Mouse (Mus musculus): ENCODE results near the gene Cdh11. TPM values are rescaled to one million over a fixed set of nuclear protein-coding genes. Genes with fewer than 3 reads are reported as not detected.

Cdh11 gene
- total RNA-seq, 1 experiment, result 2.8 TPM

DNA sequence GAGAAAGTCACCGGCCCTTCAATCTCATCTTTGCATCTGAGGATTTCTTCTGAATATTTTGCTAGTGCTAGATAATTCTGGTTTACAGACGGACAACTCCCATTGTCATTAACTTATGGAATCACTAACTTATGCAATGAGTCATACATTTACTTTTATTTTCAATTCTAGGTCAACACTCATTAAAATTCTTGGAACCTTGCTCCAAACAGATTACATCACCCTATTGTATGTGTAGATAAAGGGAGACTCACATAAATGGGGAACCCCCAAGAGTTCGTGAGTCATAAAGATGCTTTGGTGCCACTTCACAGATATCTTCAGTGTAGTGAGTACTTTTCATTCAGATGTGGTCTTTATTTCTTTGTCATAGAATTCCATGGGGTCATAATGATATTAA is 158.3 kb downstream of the Cdh11 start:
- in situ Hi-C loops (cut with MboI; ENCODE audit: low sequenced_read_pairs in 2 of 2, unreplicated experiment in 2 of 2), result no loop called here
- no peak overlapping the region for H3K4me3 ChIP-seq (ENCODE audit: insufficient read depth in 1 of 2, low read depth in 1 of 2, low read length in 2 of 2, poor library complexity in 1 of 2, severe bottlenecking in 1 of 2)
- H3K4me1 ChIP-seq (ENCODE audit: control insufficient read depth in 2 of 2, insufficient read depth in 2 of 2, low read length in 2 of 2, poor library complexity in 1 of 2), result no peaks in the 10 kb centered on the region
- no peak overlapping the region for H3K9ac ChIP-seq (ENCODE audit: insufficient read depth, low read depth, low read length, poor library complexity, severe bottlenecking)
- H3K36me3 ChIP-seq (ENCODE audit: control insufficient read depth, insufficient read depth, low read length, poor library complexity, severe bottlenecking), result no peaks in the 10 kb centered on the region
- no peaks in the 10 kb centered on the region for H3K9me3 ChIP-seq (ENCODE audit: control insufficient read depth, insufficient read depth, low read depth, low read length)
- H3K27ac ChIP-seq (ENCODE audit: insufficient read depth, low read depth, low read length, poor library complexity, severe bottlenecking), result no peak overlapping the region
- no peak for DNase-seq (ENCODE audit: low read depth, low spot score)
- TF ChIP-seq ZNF384 (IDR thresholded peaks at IDR 0.05; ENCODE audit: low read depth, low read length) (no peak), CHD2 (IDR thresholded peaks at IDR 0.05; ENCODE audit: low read depth, low read length) (no peak), ZC3H11A (IDR thresholded peaks at IDR 0.05; ENCODE audit: borderline replicate concordance, low read depth, low read length) (no peak), HCFC1 (IDR thresholded peaks at IDR 0.05; ENCODE audit: borderline replicate concordance, insufficient read depth, low read length) (no peak), MAFK (IDR thresholded peaks at IDR 0.05; ENCODE audit: insufficient read depth, low read depth, low read length) (no peak)

DNA sequence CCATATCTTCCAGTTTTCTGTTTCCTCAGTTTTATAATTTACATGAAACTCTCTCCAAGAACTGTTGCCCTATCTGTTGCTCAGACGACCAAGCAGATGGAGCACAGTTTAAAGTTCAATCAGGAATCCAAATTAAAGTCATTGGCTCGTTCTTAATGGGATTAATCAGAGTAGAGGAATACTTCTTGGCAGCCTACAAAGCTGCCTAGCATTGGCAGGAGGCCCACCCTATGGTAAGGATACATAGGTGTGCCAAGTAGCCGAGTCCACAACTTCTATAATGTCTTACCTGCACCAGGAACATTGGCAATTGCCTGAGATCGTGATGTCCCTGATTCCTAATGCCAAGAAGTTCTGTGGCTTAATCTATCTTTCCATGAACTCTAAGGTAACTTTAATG is 173.3 kb downstream of the Cdh11 start:
- no peaks in the 10 kb centered on the region for H3K9me3 ChIP-seq (ENCODE audit: control insufficient read depth, insufficient read depth, low read depth, low read length)
- no peak for TF ChIP-seq ZC3H11A (IDR thresholded peaks at IDR 0.05; ENCODE audit: borderline replicate concordance, low read depth, low read length)
- no peak for TF ChIP-seq CHD2 (IDR thresholded peaks at IDR 0.05; ENCODE audit: low read depth, low read length)
- no peak for TF ChIP-seq MAFK (IDR thresholded peaks at IDR 0.05; ENCODE audit: insufficient read depth, low read depth, low read length)
- no peak for TF ChIP-seq HCFC1 (IDR thresholded peaks at IDR 0.05; ENCODE audit: borderline replicate concordance, insufficient read depth, low read length)
- TF ChIP-seq ZNF384 (IDR thresholded peaks at IDR 0.05; ENCODE audit: low read depth, low read length), result no peak
- no peak overlapping the region for H3K27ac ChIP-seq (ENCODE audit: insufficient read depth, low read depth, low read length, poor library complexity, severe bottlenecking)
- H3K4me3 ChIP-seq (ENCODE audit: insufficient read depth in 1 of 2, low read depth in 1 of 2, low read length in 2 of 2, poor library complexity in 1 of 2, severe bottlenecking in 1 of 2), result no peak overlapping the region
- H3K9ac ChIP-seq (ENCODE audit: insufficient read depth, low read depth, low read length, poor library complexity, severe bottlenecking), result no peak overlapping the region
- DNase-seq (ENCODE audit: low read depth, low spot score), result no peak
- H3K4me1 ChIP-seq (ENCODE audit: control insufficient read depth in 2 of 2, insufficient read depth in 2 of 2, low read length in 2 of 2, poor library complexity in 1 of 2), result no peaks in the 10 kb centered on the region
- no peaks in the 10 kb centered on the region for H3K36me3 ChIP-seq (ENCODE audit: control insufficient read depth, insufficient read depth, low read length, poor library complexity, severe bottlenecking)
- in situ Hi-C loops (cut with MboI; ENCODE audit: low sequenced_read_pairs in 2 of 2, unreplicated experiment in 2 of 2), result no loop called here

DNA sequence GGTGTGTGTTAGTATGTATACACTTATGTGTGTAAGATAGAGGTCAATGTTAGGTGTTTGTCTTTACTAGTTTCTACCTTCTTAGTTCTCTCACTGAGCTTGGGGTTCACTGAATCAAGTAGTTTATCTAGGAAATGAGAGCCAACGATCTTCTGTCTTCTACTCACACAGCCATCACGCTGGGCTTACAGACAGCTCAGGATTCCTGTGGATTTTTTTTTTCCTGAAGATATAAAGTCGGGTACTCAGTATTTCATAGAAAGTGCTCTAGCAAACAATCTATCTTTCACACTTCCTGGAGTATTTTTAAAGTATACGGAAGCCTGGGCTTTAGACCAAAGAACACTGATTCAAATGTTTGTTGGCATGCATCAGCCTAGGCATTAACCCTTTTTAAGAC is 184.1 kb downstream of the Cdh11 start:
- no peaks in the 10 kb centered on the region for H3K36me3 ChIP-seq (ENCODE audit: control insufficient read depth, insufficient read depth, low read length, poor library complexity, severe bottlenecking)
- no peak for TF ChIP-seq MAFK (IDR thresholded peaks at IDR 0.05; ENCODE audit: insufficient read depth, low read depth, low read length)
- no peak for TF ChIP-seq ZNF384 (IDR thresholded peaks at IDR 0.05; ENCODE audit: low read depth, low read length)
- no peak for TF ChIP-seq ZC3H11A (IDR thresholded peaks at IDR 0.05; ENCODE audit: borderline replicate concordance, low read depth, low read length)
- no peak for TF ChIP-seq CHD2 (IDR thresholded peaks at IDR 0.05; ENCODE audit: low read depth, low read length)
- TF ChIP-seq HCFC1 (IDR thresholded peaks at IDR 0.05; ENCODE audit: borderline replicate concordance, insufficient read depth, low read length), result no peak
- no peaks in the 10 kb centered on the region for H3K4me1 ChIP-seq (ENCODE audit: control insufficient read depth in 2 of 2, insufficient read depth in 2 of 2, low read length in 2 of 2, poor library complexity in 1 of 2)
- no peak for DNase-seq (ENCODE audit: low read depth, low spot score)
- in situ Hi-C loops (cut with MboI; ENCODE audit: low sequenced_read_pairs in 2 of 2, unreplicated experiment in 2 of 2), result no loop called here
- no peak overlapping the region for H3K9ac ChIP-seq (ENCODE audit: insufficient read depth, low read depth, low read length, poor library complexity, severe bottlenecking)
- H3K27ac ChIP-seq (ENCODE audit: insufficient read depth, low read depth, low read length, poor library complexity, severe bottlenecking), result no peak overlapping the region
- no peaks in the 10 kb centered on the region for H3K9me3 ChIP-seq (ENCODE audit: control insufficient read depth, insufficient read depth, low read depth, low read length)
- H3K4me3 ChIP-seq (ENCODE audit: insufficient read depth in 1 of 2, low read depth in 1 of 2, low read length in 2 of 2, poor library complexity in 1 of 2, severe bottlenecking in 1 of 2), result no peak overlapping the region

DNA sequence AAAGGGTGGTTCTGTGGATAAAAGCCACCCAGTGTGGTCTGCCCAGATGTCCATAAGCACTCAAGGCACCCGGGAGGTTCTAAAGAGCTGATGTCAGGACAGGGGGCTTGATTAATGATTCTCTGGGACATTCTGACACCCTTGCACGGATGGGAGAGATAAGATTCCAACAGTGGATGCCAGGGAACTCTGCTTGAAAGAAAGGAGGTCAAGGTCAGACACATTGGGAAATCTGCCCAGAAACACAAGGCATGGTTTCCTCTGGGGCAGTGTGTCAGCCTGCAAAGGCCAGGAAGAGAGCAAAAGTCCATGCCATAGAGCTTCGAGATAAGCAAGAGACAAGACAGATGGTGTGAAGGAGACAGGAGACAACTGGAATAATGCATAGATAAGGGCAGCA is 188.9 kb downstream of the Cdh11 start:
- H3K36me3 ChIP-seq (ENCODE audit: control insufficient read depth, insufficient read depth, low read length, poor library complexity, severe bottlenecking), result no peaks in the 10 kb centered on the region
- DNase-seq (ENCODE audit: low read depth, low spot score), result no peak
- H3K4me1 ChIP-seq (ENCODE audit: control insufficient read depth in 2 of 2, insufficient read depth in 2 of 2, low read length in 2 of 2, poor library complexity in 1 of 2), result no peaks in the 10 kb centered on the region
- H3K27ac ChIP-seq (ENCODE audit: insufficient read depth, low read depth, low read length, poor library complexity, severe bottlenecking), result no peak overlapping the region
- in situ Hi-C loops (cut with MboI; ENCODE audit: low sequenced_read_pairs in 2 of 2, unreplicated experiment in 2 of 2), result no loop called here
- TF ChIP-seq ZC3H11A (IDR thresholded peaks at IDR 0.05; ENCODE audit: borderline replicate concordance, low read depth, low read length), result no peak
- no peak for TF ChIP-seq MAFK (IDR thresholded peaks at IDR 0.05; ENCODE audit: insufficient read depth, low read depth, low read length)
- no peak for TF ChIP-seq ZNF384 (IDR thresholded peaks at IDR 0.05; ENCODE audit: low read depth, low read length)
- TF ChIP-seq CHD2 (IDR thresholded peaks at IDR 0.05; ENCODE audit: low read depth, low read length), result no peak
- TF ChIP-seq HCFC1 (IDR thresholded peaks at IDR 0.05; ENCODE audit: borderline replicate concordance, insufficient read depth, low read length), result no peak
- H3K4me3 ChIP-seq (ENCODE audit: insufficient read depth in 1 of 2, low read depth in 1 of 2, low read length in 2 of 2, poor library complexity in 1 of 2, severe bottlenecking in 1 of 2), result no peak overlapping the region
- H3K9ac ChIP-seq (ENCODE audit: insufficient read depth, low read depth, low read length, poor library complexity, severe bottlenecking), result no peak overlapping the region
- H3K9me3 ChIP-seq (ENCODE audit: control insufficient read depth, insufficient read depth, low read depth, low read length), result no peaks in the 10 kb centered on the region

DNA sequence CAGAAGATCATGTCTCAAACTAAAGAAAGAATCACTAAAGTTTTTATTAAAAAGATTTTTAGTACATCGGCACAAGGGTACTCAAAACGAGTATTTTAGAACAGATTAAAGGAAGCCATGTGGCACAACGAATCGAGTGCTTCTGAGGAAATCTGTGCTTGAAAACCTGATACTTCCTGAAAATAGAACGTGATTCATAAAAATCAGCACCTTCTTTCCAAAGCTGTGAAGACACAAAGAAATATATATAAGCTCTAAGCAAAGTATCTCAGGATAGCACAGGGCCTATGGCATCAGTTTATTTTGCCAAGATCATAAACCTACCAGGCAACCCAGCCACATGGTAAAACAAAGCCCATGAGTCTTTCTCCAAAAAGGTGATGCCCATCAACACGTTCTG is 191.5 kb downstream of the Cdh11 start:
- in situ Hi-C loops (cut with MboI; ENCODE audit: low sequenced_read_pairs in 2 of 2, unreplicated experiment in 2 of 2), result no loop called here
- Histone ChIP-seq H3K9ac (ENCODE audit: insufficient read depth, low read depth, low read length, poor library complexity, severe bottlenecking) (no peak overlapping the region), H3K36me3 (ENCODE audit: control insufficient read depth, insufficient read depth, low read length, poor library complexity, severe bottlenecking) (no peaks in the 10 kb centered on the region), H3K4me3 (ENCODE audit: insufficient read depth in 1 of 2, low read depth in 1 of 2, low read length in 2 of 2, poor library complexity in 1 of 2, severe bottlenecking in 1 of 2) (no peak overlapping the region), H3K9me3 (ENCODE audit: control insufficient read depth, insufficient read depth, low read depth, low read length) (no peaks in the 10 kb centered on the region), H3K4me1 (ENCODE audit: control insufficient read depth in 2 of 2, insufficient read depth in 2 of 2, low read length in 2 of 2, poor library complexity in 1 of 2) (no peaks in the 10 kb centered on the region), H3K27ac (ENCODE audit: insufficient read depth, low read depth, low read length, poor library complexity, severe bottlenecking) (no peak overlapping the region)
- TF ChIP-seq ZC3H11A (IDR thresholded peaks at IDR 0.05; ENCODE audit: borderline replicate concordance, low read depth, low read length) (no peak), MAFK (IDR thresholded peaks at IDR 0.05; ENCODE audit: insufficient read depth, low read depth, low read length) (no peak), CHD2 (IDR thresholded peaks at IDR 0.05; ENCODE audit: low read depth, low read length) (no peak), ZNF384 (IDR thresholded peaks at IDR 0.05; ENCODE audit: low read depth, low read length) (no peak), HCFC1 (IDR thresholded peaks at IDR 0.05; ENCODE audit: borderline replicate concordance, insufficient read depth, low read length) (no peak)
- DNase-seq (ENCODE audit: low read depth, low spot score), result no peak
